Mouse (Mus musculus): ENCODE measurements around the gene Calhm4.
A peak's percentile ranks its signal among the peaks of the same experiment; 100 is the strongest.
"Not testable (repeated sequence)": the region's sequence is repeated elsewhere in the genome, so short reads cannot be mapped to it uniquely, and the experiment has no call there.

The Calhm4 gene

GRCm38 (mm10) chr10:34044210-34044609 lies at the start of gene Calhm4:
TSS of gene Calhm4 (minus strand) at chr10:34044310.
- no peak for DNase-seq

GRCm38 (mm10) chr10:34091888-34092287 lies 47.8 kb upstream of the Calhm4 start:
- DNase-seq: no peak

GRCm38 (mm10) chr10:34090481-34090880 lies 46.4 kb upstream of the Calhm4 start:
- DNase-seq: peak in 1 of 2 experiments; percentile 7

GRCm38 (mm10) chr10:34089517-34089916 lies 45.4 kb upstream of the Calhm4 start:
- DNase-seq: no peak

- DNase-seq: no peak
Observed at GRCm38 (mm10) chr10:34088515-34088914, 44.4 kb upstream of the Calhm4 start.

- no peak for DNase-seq
Observed at GRCm38 (mm10) chr10:34086514-34086913, 42.4 kb upstream of the Calhm4 start.

- no peak for DNase-seq
Observed at GRCm38 (mm10) chr10:34074522-34075200, 30.6 kb upstream of the Calhm4 start.

GRCm38 (mm10) chr10:34071650-34072049 lies 27.5 kb upstream of the Calhm4 start:
- DNase-seq: no peak

GRCm38 (mm10) chr10:34070999-34071492 lies 26.9 kb upstream of the Calhm4 start:
- DNase-seq: no peak

- no peak for DNase-seq
Observed at GRCm38 (mm10) chr10:34069606-34070005, 25.5 kb upstream of the Calhm4 start.

- DNase-seq: no peak
Observed at GRCm38 (mm10) chr10:34066591-34066990, 22.5 kb upstream of the Calhm4 start.

GRCm38 (mm10) chr10:34053987-34054386 lies 9.9 kb upstream of the Calhm4 start:
- DNase-seq: peak; percentile 5 to 33

GRCm38 (mm10) chr10:34037401-34037800 lies 6.7 kb downstream of the Calhm4 start, which contains the start of gene Trappc3l:
TSS of gene Trappc3l (plus strand) at chr10:34037597.
- DNase-seq: no peak

- peak in 1 of 2 experiments; percentile 4 for DNase-seq
Observed at GRCm38 (mm10) chr10:34036587-34036986, 7.5 kb downstream of the Calhm4 start.

- peak; percentile 88 to 91 for DNase-seq
Observed at GRCm38 (mm10) chr10:34033630-34034305, 10.3 kb downstream of the Calhm4 start.

- no peak for DNase-seq
Observed at GRCm38 (mm10) chr10:34030322-34030721, 13.8 kb downstream of the Calhm4 start.

- peak; percentile 96 to 98 for DNase-seq
Observed at GRCm38 (mm10) chr10:34019302-34020075, 24.6 kb downstream of the Calhm4 start, which contains the start of gene Rwdd1. TSS of gene Rwdd1 (minus strand) at chr10:34019624.

GRCm38 (mm10) chr10:34018746-34019301 lies 25.3 kb downstream of the Calhm4 start:
- DNase-seq: no peak

GRCm38 (mm10) chr10:34013241-34013640 lies 30.9 kb downstream of the Calhm4 start:
- no peak for DNase-seq

- DNase-seq: no peak
Observed at GRCm38 (mm10) chr10:34012581-34012980, 31.5 kb downstream of the Calhm4 start.

GRCm38 (mm10) chr10:33998397-33998796 lies 45.7 kb downstream of the Calhm4 start:
- no peak for DNase-seq

GRCm38 (mm10) chr10:33996686-33997085 lies 47.4 kb downstream of the Calhm4 start:
- DNase-seq: not testable (repeated sequence)

Data from kidney, postnatal 4 days (tissue).